Mouse (Mus musculus): ENCODE results near the gene Ppp1r8. TPM values are rescaled to one million over a fixed set of nuclear protein-coding genes. Genes with fewer than 3 reads are reported as not detected.

Gene Ppp1r8
- polyA plus RNA-seq, 1 experiment from 2014 or later: 49.1 TPM

DNA sequence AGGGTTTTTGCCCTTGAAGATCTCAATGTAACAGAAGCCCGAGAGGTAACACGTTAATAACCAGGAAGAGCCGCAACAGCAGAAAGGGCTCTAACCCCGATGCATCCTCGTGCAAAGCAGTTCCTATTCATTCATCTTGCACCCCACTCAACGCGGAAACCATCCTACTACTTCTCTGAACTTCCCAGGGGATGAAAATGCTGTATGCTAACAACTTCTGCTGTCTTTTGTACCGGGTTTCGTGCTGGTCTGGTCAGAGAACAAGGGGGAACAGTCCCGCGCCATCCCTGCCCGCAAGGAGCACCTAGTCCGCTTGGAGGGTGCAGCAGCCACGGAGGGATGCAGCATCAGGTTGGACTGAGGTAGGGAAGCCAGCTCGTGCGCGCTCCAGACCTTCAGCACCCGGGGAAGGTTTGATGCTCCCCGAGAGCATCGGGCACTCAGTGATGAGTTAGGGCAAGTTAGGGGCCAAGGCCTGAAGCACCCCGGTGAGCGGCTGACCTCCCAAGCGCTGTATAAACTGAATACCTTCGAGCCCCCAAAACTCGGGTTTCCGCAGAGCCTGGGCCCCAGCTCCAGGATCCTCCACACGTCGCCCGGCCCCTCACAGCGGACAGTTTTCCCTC lies 575 bp downstream of the Ppp1r8 start:
- under 1% methylated on average over 30 of the region's 30 CpGs for WGBS
- H3K9me3 ChIP-seq: no peaks in the 10 kb centered on the region
- peak; percentile 80 for DNase-seq (ENCODE audit: low spot score)
- H3K27me3 ChIP-seq (ENCODE audit: insufficient read depth, poor library complexity, severe bottlenecking): no peaks in the 10 kb centered on the region
- H3K27ac ChIP-seq: peak overlapping the region; percentile 91
- H3K4me1 ChIP-seq: peaks cover 7% of the 10 kb centered on the region
- H3K36me3 ChIP-seq: peaks cover 37% of the 10 kb centered on the region
- peak overlapping the region; percentile 91 for H3K4me3 ChIP-seq

DNA sequence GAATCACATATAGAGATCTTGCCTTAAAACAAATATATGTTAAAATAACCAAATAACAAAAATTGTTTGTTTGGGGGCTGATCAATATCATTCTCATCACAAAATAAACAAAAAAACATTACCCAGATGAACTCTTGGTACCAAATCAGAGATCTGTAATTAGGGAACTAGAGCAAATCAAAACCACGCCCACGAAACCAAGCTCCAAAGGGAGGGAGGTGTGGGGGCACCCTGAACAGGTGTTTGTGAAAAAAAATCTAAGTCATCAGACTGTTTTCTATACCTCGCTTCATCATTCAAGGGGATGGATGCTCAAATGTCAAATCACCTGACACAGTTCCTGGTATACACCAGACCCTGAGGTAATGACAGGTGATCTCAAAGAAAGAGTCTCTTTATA lies 1.5 kb downstream of the Ppp1r8 start:
- Histone ChIP-seq H3K27me3 (ENCODE audit: insufficient read depth, poor library complexity, severe bottlenecking) (no peaks in the 10 kb centered on the region), H3K9me3 (no peaks in the 10 kb centered on the region), H3K36me3 (peaks cover 44% of the 10 kb centered on the region), H3K4me3 (peak overlapping the region; percentile 91), H3K4me1 (peaks cover 7% of the 10 kb centered on the region), H3K27ac (no peak overlapping the region)
- WGBS: 93% methylated on average over 3 of the region's 3 CpGs
- no peak for DNase-seq (ENCODE audit: low spot score)

DNA sequence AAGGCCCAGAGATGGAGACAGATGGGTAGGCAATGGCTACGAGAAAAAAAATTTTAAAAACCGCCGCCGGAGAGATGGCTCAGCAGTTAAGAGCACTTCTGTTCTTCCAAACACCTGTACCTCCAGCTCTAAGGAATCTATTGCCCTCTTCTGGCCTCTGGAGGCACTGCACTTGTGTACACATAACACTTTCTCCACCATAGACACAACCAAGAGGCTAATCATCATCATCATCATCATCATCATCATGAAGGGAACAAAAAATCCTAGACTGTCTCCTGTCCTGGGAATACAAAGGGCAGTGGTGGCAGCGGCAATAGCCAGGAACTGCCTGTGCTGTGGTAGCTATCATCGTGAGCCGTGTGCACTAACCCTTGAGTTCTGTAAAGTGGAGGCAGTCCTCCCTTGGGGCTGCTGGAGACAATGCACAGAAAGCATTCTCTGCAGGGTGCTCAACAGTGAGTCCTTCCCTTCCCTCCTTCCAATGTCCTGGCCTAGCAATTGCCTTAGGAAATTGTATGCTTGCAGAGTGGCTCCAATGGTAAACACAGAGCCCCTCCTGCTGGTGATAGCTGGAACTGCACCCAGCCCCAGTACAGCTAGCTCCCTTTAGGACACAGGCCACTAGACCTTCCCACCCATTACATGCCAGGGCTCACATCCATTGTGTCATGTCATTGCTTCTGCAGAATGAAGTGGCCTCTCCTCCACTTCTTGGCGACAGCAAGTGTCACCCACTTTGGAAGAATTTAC lies 19.2 kb downstream of the Ppp1r8 start:
- WGBS: 70% methylated on average over 8 of the region's 8 CpGs
- H3K27ac ChIP-seq: no peak overlapping the region

DNA sequence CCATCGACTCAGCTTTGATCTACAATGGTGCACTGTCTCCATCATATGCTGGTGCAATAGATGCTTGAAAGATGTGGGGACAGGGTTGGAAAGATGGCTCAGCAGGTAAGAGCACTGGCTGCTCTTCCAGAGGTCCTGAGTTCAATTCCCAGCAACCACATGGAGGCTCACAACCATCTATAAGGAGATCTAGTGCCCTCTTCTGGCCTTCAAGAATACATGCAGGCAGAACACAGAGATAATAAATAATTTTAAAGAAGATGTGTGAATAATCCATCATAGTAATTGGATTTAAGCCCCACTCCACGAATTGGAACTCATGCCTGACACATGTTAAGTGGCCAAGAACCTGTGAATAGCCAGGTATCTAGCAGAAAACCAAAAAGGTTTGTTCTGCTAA lies 24.5 kb downstream of the Ppp1r8 start:
- Histone ChIP-seq H3K4me1 (no peaks in the 10 kb centered on the region), H3K36me3 (no peaks in the 10 kb centered on the region), H3K27me3 (ENCODE audit: insufficient read depth, poor library complexity, severe bottlenecking) (no peaks in the 10 kb centered on the region), H3K4me3 (no peak overlapping the region), H3K9me3 (peaks cover 12% of the 10 kb centered on the region), H3K27ac (no peak overlapping the region)
- DNase-seq (ENCODE audit: low spot score): no peak
- 59% methylated on average over 2 of the region's 2 CpGs for WGBS

More for the DNA sequence above, 19.2 kb downstream of the Ppp1r8 start:
- no peaks in the 10 kb centered on the region for H3K4me1 ChIP-seq
- peaks cover 40% of the 10 kb centered on the region for H3K36me3 ChIP-seq
- H3K27me3 ChIP-seq (ENCODE audit: insufficient read depth, poor library complexity, severe bottlenecking): no peaks in the 10 kb centered on the region
- H3K4me3 ChIP-seq: no peak overlapping the region
- peaks cover 12% of the 10 kb centered on the region for H3K9me3 ChIP-seq
- DNase-seq (ENCODE audit: low spot score): no peak

DNA sequence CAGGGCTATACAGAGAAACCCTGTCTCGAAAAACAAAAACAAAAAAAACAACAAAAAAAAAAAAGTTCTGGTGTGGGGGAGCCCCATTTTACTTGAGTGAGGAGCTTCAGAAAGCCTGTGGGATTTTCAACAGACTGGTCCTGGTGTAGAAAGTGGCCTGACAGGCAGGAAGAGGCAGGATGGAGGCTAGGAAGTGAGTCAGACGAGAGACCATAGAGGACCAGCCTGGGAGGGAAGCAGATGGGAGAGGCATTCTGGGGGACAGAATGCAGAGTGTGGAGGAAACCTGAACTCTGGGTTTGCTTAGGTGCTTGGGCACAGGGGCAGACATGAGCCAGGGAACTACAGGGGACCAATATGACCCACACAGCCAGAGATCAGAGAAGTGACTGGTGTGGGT lies 26.1 kb downstream of the Ppp1r8 start:
- WGBS: 61% methylated on average over 2 of the region's 2 CpGs
- DNase-seq (ENCODE audit: low spot score): no peak
- Histone ChIP-seq H3K36me3 (no peaks in the 10 kb centered on the region), H3K4me3 (no peak overlapping the region), H3K27ac (no peak overlapping the region), H3K9me3 (peaks cover 12% of the 10 kb centered on the region), H3K4me1 (no peaks in the 10 kb centered on the region), H3K27me3 (ENCODE audit: insufficient read depth, poor library complexity, severe bottlenecking) (no peaks in the 10 kb centered on the region)

DNA sequence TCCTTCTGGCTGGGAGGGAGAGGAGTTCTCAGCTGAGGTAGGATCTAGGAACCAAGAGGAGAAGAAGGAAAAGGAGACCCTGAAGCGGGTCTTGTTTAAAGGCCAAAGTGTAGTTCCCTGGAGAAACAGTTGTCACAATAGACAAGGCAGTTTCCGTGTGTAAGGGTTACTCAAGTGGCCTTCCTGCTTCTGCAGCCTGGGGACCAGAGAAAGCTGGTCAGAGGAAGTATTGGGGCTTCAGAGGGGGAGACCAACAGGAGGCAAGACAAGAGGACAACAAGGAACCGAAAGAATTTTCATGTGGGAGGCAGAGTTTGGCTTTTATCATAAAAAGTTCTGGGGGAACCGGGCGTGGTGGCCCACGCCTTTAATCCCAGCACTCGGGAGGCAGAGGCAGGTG lies 26.6 kb downstream of the Ppp1r8 start:
- Histone ChIP-seq H3K36me3 (no peaks in the 10 kb centered on the region), H3K27me3 (ENCODE audit: insufficient read depth, poor library complexity, severe bottlenecking) (no peaks in the 10 kb centered on the region), H3K4me3 (no peak overlapping the region), H3K4me1 (no peaks in the 10 kb centered on the region), H3K9me3 (peaks cover 12% of the 10 kb centered on the region), H3K27ac (no peak overlapping the region)
- DNase-seq (ENCODE audit: low spot score): no peak
- 86% methylated on average over 7 of the region's 7 CpGs for WGBS

DNA sequence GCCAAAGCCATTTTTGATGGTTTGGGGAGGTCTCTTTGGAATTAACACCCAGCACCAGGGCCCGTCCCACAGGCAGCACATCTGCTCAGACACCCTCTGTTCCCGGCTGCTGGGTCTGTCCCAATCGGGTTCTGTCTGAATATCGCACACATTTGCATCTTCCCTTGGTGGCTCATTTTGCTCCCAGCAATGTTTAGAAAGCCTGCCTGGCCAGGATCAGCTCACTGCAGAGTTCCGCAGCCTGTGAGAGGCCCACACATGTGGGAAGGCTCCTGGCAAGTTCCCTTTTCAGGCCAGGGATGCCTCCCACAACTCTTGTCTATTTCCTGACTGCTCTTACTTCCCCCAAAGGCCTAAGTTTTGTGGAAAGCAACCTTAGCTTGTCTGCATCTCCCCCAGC lies 33.3 kb downstream of the Ppp1r8 start:
- Histone ChIP-seq H3K36me3 (no peaks in the 10 kb centered on the region), H3K4me3 (no peak overlapping the region), H3K9me3 (no peaks in the 10 kb centered on the region), H3K4me1 (peaks cover 17% of the 10 kb centered on the region), H3K27ac (0 out of 2 replicates have a peak overlapping the region, but pooled peaks have one; percentile 36), H3K27me3 (ENCODE audit: insufficient read depth, poor library complexity, severe bottlenecking) (no peaks in the 10 kb centered on the region)
- no peak for DNase-seq (ENCODE audit: low spot score)
- WGBS: 75% methylated on average over 5 of the region's 5 CpGs

DNA sequence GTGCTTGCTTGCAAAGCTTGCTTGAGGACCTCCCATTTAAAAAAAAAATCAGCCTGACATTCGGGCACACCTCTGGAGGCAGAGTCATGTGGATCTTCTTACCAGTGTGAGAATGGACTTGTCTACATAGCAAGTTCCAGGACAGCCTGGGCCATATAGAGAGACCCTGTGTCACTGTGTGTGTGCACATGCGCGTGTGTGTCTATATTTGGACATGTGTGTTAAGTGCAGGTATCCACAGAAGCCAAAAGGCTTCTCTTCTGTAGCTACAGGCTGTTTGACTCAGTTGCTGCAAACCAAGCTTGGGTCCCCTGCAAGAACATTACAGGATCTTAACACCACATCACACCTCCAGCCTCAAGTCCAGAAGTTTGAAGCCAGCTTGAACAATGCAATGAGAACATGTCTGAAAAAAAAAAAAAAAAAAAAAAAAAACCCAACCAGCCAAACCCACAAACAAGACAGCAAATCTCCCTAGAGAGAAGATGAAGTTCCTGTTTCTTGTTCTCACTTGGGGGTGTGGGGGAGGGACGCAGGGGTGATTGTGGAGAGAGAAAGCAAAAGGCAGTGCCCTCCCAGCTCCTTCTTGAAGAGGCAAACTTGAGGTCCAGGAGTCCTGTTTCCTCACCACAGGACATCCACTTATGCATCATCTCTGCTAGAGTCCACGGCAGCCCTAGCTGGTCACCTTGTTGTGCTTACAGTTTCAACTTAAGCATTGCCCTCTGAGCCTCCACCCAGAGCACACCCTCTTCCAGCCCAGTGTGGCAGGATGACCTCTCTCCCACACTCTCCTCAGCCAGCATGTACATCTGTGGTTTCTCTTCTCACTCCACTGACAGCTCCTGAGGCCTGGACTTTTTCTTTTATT lies 35.0 kb downstream of the Ppp1r8 start:
- H3K4me3 ChIP-seq: no peak overlapping the region
- peak overlapping the region; percentile 24; the same call in 1 of the 2 replicates for H3K27ac ChIP-seq
- H3K4me1 ChIP-seq: peaks cover 17% of the 10 kb centered on the region
- DNase-seq (ENCODE audit: low spot score): no peak
- H3K36me3 ChIP-seq: no peaks in the 10 kb centered on the region
- H3K27me3 ChIP-seq (ENCODE audit: insufficient read depth, poor library complexity, severe bottlenecking): no peaks in the 10 kb centered on the region
- WGBS: 56% methylated on average over 5 of the region's 5 CpGs
- no peaks in the 10 kb centered on the region for H3K9me3 ChIP-seq

DNA sequence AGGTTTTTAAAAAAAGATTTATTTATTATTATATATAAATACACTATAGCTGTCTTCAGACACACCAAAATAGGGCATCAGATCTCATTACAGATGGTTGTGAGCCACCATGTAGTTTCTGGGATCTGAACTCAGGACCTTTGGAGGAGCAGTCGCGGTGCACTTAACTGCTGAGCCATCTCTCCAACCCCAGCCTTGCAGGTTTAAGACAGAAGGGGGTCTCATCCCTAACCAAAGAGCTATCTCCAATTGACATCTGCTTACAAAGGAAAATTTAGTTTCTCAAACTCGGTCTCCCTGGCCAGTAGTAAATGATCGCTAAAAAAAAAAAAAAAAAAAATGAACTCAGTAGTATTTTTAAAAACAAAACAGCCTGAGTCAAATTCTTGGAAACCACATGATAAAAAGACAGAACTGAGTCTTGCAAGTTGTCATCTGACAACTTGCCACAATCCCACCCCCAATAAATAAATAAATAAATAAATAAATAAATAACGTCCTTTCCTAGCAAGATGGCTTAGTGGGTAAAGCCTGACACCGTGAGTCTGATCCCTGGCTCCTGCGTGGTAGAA lies 36.3 kb downstream of the Ppp1r8 start:
- Histone ChIP-seq H3K27ac (no peak overlapping the region), H3K36me3 (no peaks in the 10 kb centered on the region), H3K27me3 (ENCODE audit: insufficient read depth, poor library complexity, severe bottlenecking) (no peaks in the 10 kb centered on the region), H3K4me1 (peaks cover 21% of the 10 kb centered on the region), H3K9me3 (no peaks in the 10 kb centered on the region), H3K4me3 (no peak overlapping the region)
- DNase-seq (ENCODE audit: low spot score): no peak
- WGBS: 85% methylated on average over 7 of the region's 7 CpGs

DNA sequence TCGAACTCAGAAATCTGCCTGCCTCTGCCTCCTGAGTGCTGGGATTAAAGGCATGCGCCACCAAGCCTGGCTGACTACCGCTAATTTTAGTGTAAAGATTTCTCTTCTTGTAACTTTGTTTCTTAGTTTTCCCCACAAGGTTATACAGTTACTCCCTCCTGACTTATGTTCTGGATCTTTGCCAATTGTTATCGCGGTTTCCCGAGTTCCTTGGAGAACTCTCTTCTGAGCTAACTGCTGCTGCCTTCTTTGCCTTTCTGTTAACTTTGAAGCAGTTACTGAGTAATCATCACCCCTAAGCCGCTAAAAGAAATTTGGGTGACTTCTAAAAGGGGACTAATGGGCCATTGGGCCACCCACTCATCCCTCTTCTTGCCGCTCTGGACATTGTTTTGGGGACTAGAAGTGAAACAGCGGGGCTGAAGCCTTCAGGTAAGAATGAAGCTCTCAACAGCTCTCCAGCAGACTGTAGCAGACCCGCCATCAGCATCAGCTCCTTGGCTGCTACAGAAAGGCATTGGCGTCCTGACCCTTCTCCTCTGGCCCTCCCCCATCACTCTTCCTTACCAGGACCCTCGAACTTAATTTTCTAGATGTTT lies 37.3 kb downstream of the Ppp1r8 start:
- Histone ChIP-seq H3K4me1 (peaks cover 21% of the 10 kb centered on the region), H3K4me3 (no peak overlapping the region), H3K27ac (no peak overlapping the region), H3K27me3 (ENCODE audit: insufficient read depth, poor library complexity, severe bottlenecking) (no peaks in the 10 kb centered on the region), H3K9me3 (no peaks in the 10 kb centered on the region), H3K36me3 (no peaks in the 10 kb centered on the region)
- no peak for DNase-seq (ENCODE audit: low spot score)
- WGBS: 76% methylated on average over 12 of the region's 12 CpGs

DNA sequence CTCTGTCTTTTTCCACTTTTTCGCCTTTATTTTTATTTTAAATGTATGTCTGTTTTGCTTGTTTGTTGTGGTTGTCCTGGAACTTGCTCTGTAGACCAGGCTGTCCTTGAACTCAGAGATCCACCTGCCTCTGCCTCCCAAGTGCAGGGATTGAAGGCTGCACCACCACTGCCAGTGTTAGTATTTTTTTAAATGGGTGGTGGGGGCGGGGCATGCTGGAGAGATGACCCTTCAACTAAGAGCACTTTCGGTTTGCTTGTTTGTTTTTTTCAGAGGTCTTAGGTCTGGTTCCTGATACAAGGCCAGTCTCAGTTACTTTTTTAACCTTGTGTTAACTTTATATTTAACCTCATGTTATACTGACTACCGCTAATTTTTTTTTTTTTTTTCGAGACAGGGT lies 37.8 kb downstream of the Ppp1r8 start:
- DNase-seq (ENCODE audit: low spot score): no peak
- no peaks in the 10 kb centered on the region for H3K27me3 ChIP-seq (ENCODE audit: insufficient read depth, poor library complexity, severe bottlenecking)
- H3K4me1 ChIP-seq: peaks cover 21% of the 10 kb centered on the region
- H3K9me3 ChIP-seq: no peaks in the 10 kb centered on the region
- no peak overlapping the region for H3K4me3 ChIP-seq
- H3K36me3 ChIP-seq: no peaks in the 10 kb centered on the region
- H3K27ac ChIP-seq: no peak overlapping the region
- 79% methylated on average over 5 of the region's 5 CpGs for WGBS

DNA sequence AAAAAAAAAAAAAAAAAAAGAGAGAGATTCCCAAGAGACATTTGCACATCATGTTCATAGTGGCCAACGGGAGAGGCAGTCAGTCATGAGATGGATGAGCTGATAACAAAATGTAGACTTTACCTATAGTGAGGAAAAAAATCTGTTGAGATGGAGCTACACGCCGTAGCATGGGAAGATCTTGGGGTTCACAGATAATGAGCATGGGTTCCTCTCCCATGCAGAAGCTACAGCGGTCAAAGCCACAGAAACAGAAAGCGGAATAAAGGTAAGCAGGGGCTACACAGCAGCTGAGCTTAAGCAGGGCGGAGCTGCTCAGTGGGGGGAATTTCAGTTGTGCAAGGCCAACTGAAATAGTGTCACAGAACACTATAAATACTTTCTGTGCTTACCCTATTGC lies 38.6 kb downstream of the Ppp1r8 start:
- Histone ChIP-seq H3K27ac (no peak overlapping the region), H3K4me1 (peaks cover 17% of the 10 kb centered on the region), H3K9me3 (no peaks in the 10 kb centered on the region), H3K36me3 (no peaks in the 10 kb centered on the region), H3K27me3 (ENCODE audit: insufficient read depth, poor library complexity, severe bottlenecking) (no peaks in the 10 kb centered on the region), H3K4me3 (no peak overlapping the region)
- WGBS: 94% methylated on average over 6 of the region's 6 CpGs
- no peak for DNase-seq (ENCODE audit: low spot score)

Measured in heart, embryonic 10.5 days (tissue).